Mouse (Mus musculus) forebrain, embryonic 16.5 days (tissue): ENCODE results near the gene H2afv. TPM values are rescaled to one million over a fixed set of nuclear protein-coding genes. Genes with fewer than 3 reads are reported as not detected.
"Not testable (repeated sequence)": the region's sequence is repeated elsewhere in the genome, so short reads cannot be mapped to it uniquely, and the experiment has no call there.

Experiments used
- ATAC-seq: fragments of 200-750 bp; cut with Nextera tagmentation; 2 replicates; pipeline ENCODE4 v1.8.0; 2017; ENCODE audit warnings: mild to moderate bottlenecking, moderate library complexity
- H3K27ac ChIP-seq: fragments of 300-500 bp; sonication (generic); 2 replicates; pipeline ENCODE4 v1.5.1; 2014; ENCODE audit warnings: low read length, control low read depth
- H3K27me3 ChIP-seq: fragments of 300-500 bp; sonication (generic); replicated peaks from 2 replicates; pipeline ENCODE4 v1.6.1; 2014; ENCODE audit warnings: low read length; ENCODE audit not compliant: control insufficient read depth, insufficient read depth
- H3K36me3 ChIP-seq: fragments of 300-500 bp; sonication (generic); 2 replicates; pipeline ENCODE4 v1.6.1; 2014; ENCODE audit not compliant: control insufficient read depth, insufficient read depth
- H3K4me1 ChIP-seq: fragments of 300-500 bp; sonication (generic); replicated peaks from 2 replicates; pipeline ENCODE4 v1.6.1; 2014; ENCODE audit warnings: low read length; ENCODE audit not compliant: control insufficient read depth, insufficient read depth
- H3K4me2 ChIP-seq: fragments of 300-500 bp; sonication (generic); 2 replicates; pipeline ENCODE4 v1.6.1; 2014; ENCODE audit warnings: mild to moderate bottlenecking, low read length, control low read depth
- H3K4me3 ChIP-seq: fragments of 300-500 bp; sonication (generic); replicated peaks from 2 replicates; pipeline ENCODE4 v1.5.1; 2014; ENCODE audit warnings: mild to moderate bottlenecking, low read length, control low read depth
- H3K9ac ChIP-seq: fragments of 300-500 bp; sonication (generic); replicated peaks from 2 replicates; pipeline ENCODE4 v1.6.1; 2014; ENCODE audit warnings: low read depth, low read length, control low read depth
- H3K9me3 ChIP-seq: fragments of 300-500 bp; sonication (generic); 2 replicates; pipeline ENCODE4 v1.6.1; 2016; ENCODE audit warnings: low read length; ENCODE audit not compliant: control insufficient read depth
- WGBS: fragments of 180-500 bp; shearing (Covaris S2); extraction: QIAGEN DNeasy Blood & Tissue Kit; methylation state at CpG from one replicate; pipeline ENCODE4 v1.1.7; 2014; 5-methylcytosine and 5-hydroxymethylcytosine counted together
- polyA plus RNA-seq: library from polyadenylated mRNA; unstranded; fragments of >200 nt; fragmentation: Nextera tagmentation; extraction: Ambion mirVana; gene quantifications from 2 replicates; pipeline ENCODE4 v1.2.1, GENCODE M21; 2015

The H2afv gene
- polyA plus RNA-seq, 1 experiment from 2014 or later = 438 TPM

GRCm38 (mm10) chr11:6419156-6419555 lies 25.1 kb downstream of the H2afv start:
- 35% methylated on average over 3 of the region's 4 CpGs for WGBS
- H3K4me1 ChIP-seq = peaks cover 13% of the 10 kb centered on the region
- H3K9me3 ChIP-seq, H3K4me3 ChIP-seq, H3K9ac ChIP-seq, H3K4me2 ChIP-seq, H3K27ac ChIP-seq, H3K27me3 ChIP-seq, ATAC-seq: not testable (repeated sequence)
- peaks cover 20% of the 10 kb centered on the region for H3K36me3 ChIP-seq

DNA sequence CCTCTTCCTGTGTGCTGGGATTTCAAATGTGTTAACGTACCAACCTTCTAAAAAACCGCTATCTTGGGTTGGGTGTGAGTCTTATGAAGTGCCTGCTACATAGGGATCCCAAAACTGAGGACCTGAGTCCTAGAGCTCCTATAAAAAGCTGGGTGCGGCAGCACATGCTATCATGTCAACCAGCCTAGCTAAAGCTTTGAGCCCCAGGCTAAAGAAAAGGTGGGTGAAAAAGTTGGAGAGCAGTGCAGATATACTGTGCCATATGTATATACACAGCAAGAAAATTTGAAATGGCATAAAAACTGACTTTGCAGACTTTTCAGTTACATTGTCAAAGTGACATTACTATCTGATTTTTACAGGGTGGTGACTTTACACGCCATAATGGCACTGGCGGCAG lies 25.5 kb downstream of the H2afv start:
- H3K4me3 ChIP-seq = no peak overlapping the region
- no peak for ATAC-seq
- H3K4me1 ChIP-seq = peaks cover 13% of the 10 kb centered on the region
- H3K27me3 ChIP-seq = no peaks in the 10 kb centered on the region
- 83% methylated on average over 5 of the region's 5 CpGs for WGBS
- H3K4me2 ChIP-seq = no peak overlapping the region
- H3K27ac ChIP-seq = no peak overlapping the region
- no peak overlapping the region for H3K9ac ChIP-seq
- H3K9me3 ChIP-seq = no peaks in the 10 kb centered on the region
- H3K36me3 ChIP-seq = peaks cover 20% of the 10 kb centered on the region

- Histone ChIP-seq H3K27ac (no peak overlapping the region), H3K4me2 (peak overlapping the region; percentile 86), H3K9me3 (no peaks in the 10 kb centered on the region), H3K36me3 (peaks cover 20% of the 10 kb centered on the region), H3K4me3 (peak overlapping the region; percentile 91), H3K4me1 (peaks cover 13% of the 10 kb centered on the region), H3K9ac (no peak overlapping the region), H3K27me3 (no peaks in the 10 kb centered on the region)
- ATAC-seq = no peak
Observed at GRCm38 (mm10) chr11:6417490-6417889, 26.8 kb downstream of the H2afv start.

DNA sequence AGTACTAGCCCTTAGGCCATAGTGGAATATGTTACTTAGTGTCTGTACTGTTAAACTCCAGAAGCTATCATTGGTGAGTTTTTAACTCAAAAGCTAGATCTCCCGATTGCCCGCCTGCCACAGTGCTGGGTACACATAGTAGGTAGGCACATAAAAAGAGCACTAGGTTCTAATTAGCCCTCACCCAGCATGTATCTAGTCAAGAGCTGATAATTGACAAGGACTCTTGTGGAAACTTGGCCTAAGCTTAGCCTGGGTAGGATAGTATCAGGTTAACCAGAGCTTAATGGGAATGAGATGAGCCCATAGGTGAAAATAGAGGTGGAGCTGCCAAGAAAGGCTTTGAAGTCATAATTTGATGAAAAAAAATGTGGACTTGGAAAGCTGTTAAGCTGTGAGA lies 27.2 kb downstream of the H2afv start:
- no peak overlapping the region for H3K27ac ChIP-seq
- H3K27me3 ChIP-seq = no peaks in the 10 kb centered on the region
- H3K4me3 ChIP-seq = peak overlapping the region; percentile 91
- peaks cover 20% of the 10 kb centered on the region for H3K36me3 ChIP-seq
- H3K4me2 ChIP-seq = peak overlapping the region; percentile 86
- H3K4me1 ChIP-seq = peaks cover 13% of the 10 kb centered on the region
- WGBS = 39% methylated on average over 2 of the region's 2 CpGs
- no peaks in the 10 kb centered on the region for H3K9me3 ChIP-seq
- ATAC-seq = no peak
- H3K9ac ChIP-seq = no peak overlapping the region

DNA sequence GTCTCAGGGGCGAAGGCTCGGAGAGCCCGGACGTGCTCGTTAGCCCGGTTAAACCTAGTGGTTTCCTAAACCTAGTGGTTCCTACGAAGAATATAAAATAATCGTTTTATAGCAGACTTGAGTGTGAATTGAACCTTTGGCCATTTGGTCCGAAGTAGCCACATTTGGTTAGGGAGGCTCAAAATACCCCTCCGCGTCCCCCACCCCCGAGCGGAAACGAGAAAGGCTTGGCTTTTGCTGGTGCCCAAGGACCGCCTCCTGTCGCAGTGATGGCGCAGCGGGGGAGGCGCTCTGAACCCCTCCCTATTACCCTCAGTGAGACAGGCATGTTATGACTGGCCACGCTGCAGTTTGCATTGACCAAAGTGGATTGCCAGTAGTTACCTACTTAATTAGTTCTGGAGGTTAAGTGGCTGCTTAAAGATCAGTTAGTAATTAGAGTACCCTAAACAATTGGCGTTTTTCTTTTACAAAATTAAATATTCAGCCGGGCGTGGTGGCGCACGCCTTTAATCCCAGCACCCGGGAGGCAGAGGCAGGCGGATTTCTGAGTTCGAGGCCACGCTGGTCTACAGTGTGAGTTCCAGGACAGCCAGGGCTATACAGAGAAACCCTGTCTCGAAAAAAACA lies 27.7 kb downstream of the H2afv start:
- Histone ChIP-seq H3K9ac (peak overlapping the region; percentile 86), H3K27ac (peak overlapping the region; percentile 97), H3K4me1 (peaks cover 13% of the 10 kb centered on the region), H3K36me3 (peaks cover 20% of the 10 kb centered on the region), H3K4me3 (peak overlapping the region; percentile 91), H3K9me3 (no peaks in the 10 kb centered on the region), H3K4me2 (peak overlapping the region; percentile 86), H3K27me3 (no peaks in the 10 kb centered on the region)
- peak; percentile 62 for ATAC-seq
- WGBS = 1% methylated on average over 30 of the region's 30 CpGs

DNA sequence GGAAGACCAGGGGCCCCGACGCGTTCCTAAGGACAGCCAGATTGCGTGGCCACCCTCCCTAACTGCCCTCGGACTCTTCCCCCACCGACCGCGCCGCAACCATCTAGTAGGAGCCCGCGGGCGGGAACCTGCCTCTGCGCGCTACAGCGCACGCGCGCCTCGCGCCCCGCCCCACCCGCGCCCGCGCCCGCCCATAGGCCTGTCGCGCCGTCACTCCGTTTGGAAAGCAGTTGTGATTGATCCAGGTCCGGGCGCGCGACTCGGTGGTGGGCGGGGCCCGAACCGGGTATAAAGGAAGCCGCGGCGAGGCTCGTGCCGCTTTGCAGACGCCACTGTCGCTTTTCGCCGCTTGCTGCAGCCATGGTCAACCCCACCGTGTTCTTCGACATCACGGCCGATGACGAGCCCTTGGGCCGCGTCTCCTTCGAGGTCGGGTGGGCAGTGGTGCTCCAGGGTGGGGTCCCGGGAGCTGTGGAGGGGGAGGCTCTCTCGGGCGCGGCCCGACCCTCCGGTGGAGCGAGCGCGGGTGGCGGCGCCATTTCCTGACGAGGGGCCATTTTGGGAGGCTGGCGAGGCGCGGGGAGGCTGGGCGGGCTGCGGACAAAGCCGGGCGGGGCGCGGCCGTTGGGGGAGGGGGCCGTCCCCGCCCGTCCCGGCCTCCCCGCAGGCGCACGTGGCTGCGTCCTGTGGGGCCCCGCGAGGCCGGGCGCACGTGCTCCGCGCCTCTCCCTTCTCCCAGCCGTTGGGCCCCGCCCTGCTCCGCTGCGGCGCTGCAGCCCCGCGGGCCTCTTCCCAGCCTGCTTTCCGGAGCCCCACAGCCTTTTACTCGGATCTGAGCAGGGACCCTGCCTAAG lies 28.5 kb downstream of the H2afv start:
- H3K9me3 ChIP-seq = no peaks in the 10 kb centered on the region
- peak overlapping the region; percentile 91 for H3K4me3 ChIP-seq
- under 1% methylated on average over 87 of the region's 102 CpGs for WGBS
- H3K4me2 ChIP-seq = peak overlapping the region; percentile 86
- H3K4me1 ChIP-seq = peaks cover 13% of the 10 kb centered on the region
- peak overlapping the region; percentile 86 for H3K9ac ChIP-seq
- H3K27me3 ChIP-seq = no peaks in the 10 kb centered on the region
- peak; percentile 94 for ATAC-seq
- H3K36me3 ChIP-seq = peaks cover 16% of the 10 kb centered on the region
- peak overlapping the region; percentile 97 for H3K27ac ChIP-seq

GRCm38 (mm10) chr11:6414751-6415550 lies 29.3 kb downstream of the H2afv start, which contains the start of gene Ppia:
Gene Ppia (plus strand): TSS chr11:6415443.
- peak within 1 kb of the TSS; percentile 86 for H3K4me2 ChIP-seq
- peak within 1 kb of the TSS; percentile 91 for H3K4me3 ChIP-seq
- H3K27ac ChIP-seq = peak within 1 kb of the TSS; percentile 97
- peaks cover 8% of the 10 kb centered on the region; the same call in 1 of the 2 replicates for H3K36me3 ChIP-seq
- ATAC-seq = peak; percentile 39
- H3K9ac ChIP-seq = peak within 1 kb of the TSS; percentile 86
- 12% methylated on average over 21 of the region's 21 CpGs for WGBS
- H3K9me3 ChIP-seq = no peaks in the 10 kb centered on the region
- H3K27me3 ChIP-seq = no peaks in the 10 kb centered on the region
- H3K4me1 ChIP-seq = peaks cover 13% of the 10 kb centered on the region

- 95% methylated on average over 10 of the region's 12 CpGs for WGBS
- peaks cover 8% of the 10 kb centered on the region for H3K4me1 ChIP-seq
Observed at GRCm38 (mm10) chr11:6413264-6413663, 31.0 kb downstream of the H2afv start.

GRCm38 (mm10) chr11:6411684-6412083 lies 32.6 kb downstream of the H2afv start:
- WGBS = 3% methylated on average over 5 of the region's 5 CpGs
- Histone ChIP-seq H3K27me3 (no peaks in the 10 kb centered on the region), H3K4me2 (no peak overlapping the region), H3K27ac (no peak overlapping the region), H3K4me1 (no peaks in the 10 kb centered on the region), H3K9me3 (no peaks in the 10 kb centered on the region), H3K36me3 (no peaks in the 10 kb centered on the region), H3K4me3 (no peak overlapping the region), H3K9ac (no peak overlapping the region)
- no peak for ATAC-seq

More at GRCm38 (mm10) chr11:6413264-6413663, 31.0 kb downstream of the H2afv start:
- Histone ChIP-seq H3K4me3 (no peak overlapping the region), H3K4me2 (no peak overlapping the region), H3K9me3 (no peaks in the 10 kb centered on the region), H3K9ac (no peak overlapping the region), H3K27me3 (no peaks in the 10 kb centered on the region), H3K27ac (no peak overlapping the region), H3K36me3 (no peaks in the 10 kb centered on the region; the same call in 1 of the 2 replicates)
- ATAC-seq = no peak
